Mouse (Mus musculus) ES-E14 (cell line): ENCODE results near the gene Sh3bp2.

Source experiments
- CHD2 ChIP-seq: IDR thresholded peaks from 2 replicates; pipeline ENCODE4 v1.6.1; 2014; ENCODE audit warnings: mild to moderate bottlenecking, low read depth, low read length, inconsistent platforms
- HCFC1 ChIP-seq: IDR thresholded peaks from 2 replicates; pipeline ENCODE4 v1.6.1; 2012; ENCODE audit warnings: low read length, inconsistent platforms, borderline replicate concordance; ENCODE audit not compliant: insufficient read depth
- ZNF384 ChIP-seq: IDR thresholded peaks from 2 replicates; pipeline ENCODE4 v1.6.1; 2012; ENCODE audit warnings: low read depth, low read length, inconsistent platforms

- TF ChIP-seq HCFC1 (no peak), CHD2 (no peak), ZNF384 (no peak)
These were observed 53.7 kb downstream of the Sh3bp2 start for GRCm38 (mm10) chr5:34579377-34579776.
